Mouse (Mus musculus) skeletal muscle tissue, adult 2 months (tissue): ENCODE results near the gene Gm45623.
A peak's percentile ranks its signal among the peaks of the same experiment; 100 is the strongest.

ENCODE experiments used
- DNase-seq: peaks from one replicate; pipeline ENCODE4 v3.0.0-alpha.2; 2012; ENCODE audit warnings: low read depth, low spot score

Gm45623 gene

GRCm38 (mm10) chr13:56753192-56753951 lies at the start of gene Gm45623:
TSS of gene Gm45623 (minus strand) at chr13:56753827.
- no peak for DNase-seq

GRCm38 (mm10) chr13:56797459-56797858 lies 43.8 kb upstream of the Gm45623 start:
- no peak for DNase-seq

- no peak for DNase-seq
Measured at GRCm38 (mm10) chr13:56795501-56795900, 41.9 kb upstream of the Gm45623 start.

DNA sequence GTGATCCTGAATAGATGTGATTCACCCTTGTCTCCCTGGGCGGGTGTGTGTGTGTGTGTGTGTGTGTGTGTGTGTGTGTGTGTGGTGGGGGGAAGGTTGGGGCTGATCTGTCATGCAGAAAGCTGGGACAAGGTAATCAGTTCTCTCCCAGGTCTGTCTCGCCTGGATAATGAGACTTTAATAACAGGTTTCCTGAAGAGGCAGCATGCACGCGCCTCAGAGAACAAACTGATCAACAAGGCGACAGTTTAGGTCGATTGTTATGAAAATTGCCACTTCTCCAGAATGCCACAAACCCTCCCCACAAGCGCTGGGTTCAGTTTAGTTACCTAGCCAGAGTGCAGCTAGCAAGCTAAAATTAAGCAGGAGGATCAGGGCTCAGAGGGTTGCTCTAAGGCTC lies 40.8 kb upstream of the Gm45623 start:
- no peak for DNase-seq

DNA sequence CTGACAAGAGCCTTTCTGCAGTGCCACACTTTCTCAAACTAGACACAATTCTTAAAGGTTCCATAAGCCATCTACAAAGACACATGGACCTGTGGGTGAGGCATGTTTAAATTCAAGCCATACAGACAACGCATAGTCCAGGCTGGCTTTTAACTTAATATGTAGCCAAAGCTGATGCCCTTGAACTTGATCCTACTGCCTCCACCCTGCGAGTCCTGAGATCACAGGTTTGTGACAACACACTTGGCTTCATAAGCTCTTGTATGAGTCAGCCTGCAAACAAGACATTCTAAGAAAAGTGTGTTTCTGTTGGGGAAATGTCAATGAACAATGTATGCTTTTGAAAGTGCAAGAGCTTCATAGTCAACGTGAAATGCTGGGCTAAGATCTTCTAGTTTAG lies 39.2 kb upstream of the Gm45623 start:
- no peak for DNase-seq

GRCm38 (mm10) chr13:56790683-56791082 lies 37.1 kb upstream of the Gm45623 start:
- no peak for DNase-seq

DNA sequence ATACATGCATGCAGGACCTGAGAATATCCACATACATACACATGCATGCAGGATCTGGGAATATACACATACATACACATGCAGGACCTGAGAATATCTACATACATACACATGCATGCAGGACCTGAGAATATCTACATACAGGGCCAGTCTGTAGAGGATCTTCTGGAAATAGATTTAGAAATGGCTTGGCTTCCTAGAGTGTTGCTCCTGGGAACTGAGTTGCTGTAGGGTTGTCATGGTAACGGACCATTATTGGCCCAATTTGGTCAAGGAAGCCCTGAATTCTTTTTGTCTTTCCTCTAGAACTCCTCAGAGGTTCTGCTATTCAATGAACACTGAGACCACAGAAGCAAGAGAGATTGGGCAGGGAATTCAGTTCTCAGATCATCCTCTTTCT lies 29.0 kb upstream of the Gm45623 start:
- no peak for DNase-seq

DNA sequence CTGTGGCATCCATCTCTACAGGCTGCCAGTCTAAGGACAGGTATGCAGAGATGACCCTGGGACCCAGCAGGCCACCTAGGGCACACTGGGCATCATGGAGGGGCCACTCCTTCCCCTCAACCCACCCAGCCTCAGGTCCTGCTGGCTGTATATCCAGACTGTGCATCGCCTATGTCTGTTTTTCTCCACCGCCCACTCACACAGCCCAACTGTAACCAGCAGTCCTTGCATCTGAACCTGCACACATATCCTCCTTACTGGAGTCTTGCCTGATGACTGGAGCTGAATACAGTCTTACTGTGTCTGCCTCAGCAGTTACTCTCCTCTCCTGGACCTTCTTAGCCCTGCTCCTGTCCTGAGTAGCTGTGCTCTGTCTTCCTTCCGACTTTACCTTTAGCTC lies 28.1 kb upstream of the Gm45623 start:
- no peak for DNase-seq

DNA sequence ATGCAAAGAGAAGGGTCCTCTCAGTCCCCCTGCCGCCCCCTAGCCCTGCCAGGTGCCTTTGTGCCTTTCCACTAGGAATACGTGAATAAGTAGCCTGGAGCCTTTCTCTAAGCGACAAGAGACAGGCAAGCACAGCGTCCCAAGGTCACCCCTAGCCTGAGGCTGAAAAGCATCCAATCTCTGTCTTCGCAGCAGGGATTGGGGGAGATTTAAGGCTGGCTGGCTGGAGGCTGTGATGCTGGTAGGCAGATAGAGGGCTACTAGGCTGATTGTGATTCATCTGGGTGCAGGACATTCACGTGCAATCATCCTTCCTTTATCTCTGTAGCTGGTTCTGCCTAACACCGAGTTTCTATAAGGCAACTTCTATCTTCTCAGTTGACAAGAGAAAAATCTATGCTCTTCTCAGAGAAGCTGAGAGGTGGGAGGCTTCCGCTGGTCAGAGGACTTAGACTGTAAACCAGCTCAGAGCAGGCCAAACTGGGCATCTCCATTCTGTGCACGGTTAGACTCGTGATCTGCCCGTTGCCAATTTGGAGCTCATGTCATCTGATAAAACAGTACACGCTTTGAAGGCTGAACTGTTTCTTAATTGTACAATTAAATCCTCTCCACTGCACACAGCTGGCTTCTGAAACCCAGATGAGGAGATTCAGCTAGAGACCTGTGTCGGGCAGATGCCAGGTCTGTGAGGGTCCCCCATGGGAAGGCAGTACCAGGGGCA lies 27.3 kb upstream of the Gm45623 start:
- no peak for DNase-seq

- no peak for DNase-seq
Measured at GRCm38 (mm10) chr13:56774304-56774703, 20.7 kb upstream of the Gm45623 start.

DNA sequence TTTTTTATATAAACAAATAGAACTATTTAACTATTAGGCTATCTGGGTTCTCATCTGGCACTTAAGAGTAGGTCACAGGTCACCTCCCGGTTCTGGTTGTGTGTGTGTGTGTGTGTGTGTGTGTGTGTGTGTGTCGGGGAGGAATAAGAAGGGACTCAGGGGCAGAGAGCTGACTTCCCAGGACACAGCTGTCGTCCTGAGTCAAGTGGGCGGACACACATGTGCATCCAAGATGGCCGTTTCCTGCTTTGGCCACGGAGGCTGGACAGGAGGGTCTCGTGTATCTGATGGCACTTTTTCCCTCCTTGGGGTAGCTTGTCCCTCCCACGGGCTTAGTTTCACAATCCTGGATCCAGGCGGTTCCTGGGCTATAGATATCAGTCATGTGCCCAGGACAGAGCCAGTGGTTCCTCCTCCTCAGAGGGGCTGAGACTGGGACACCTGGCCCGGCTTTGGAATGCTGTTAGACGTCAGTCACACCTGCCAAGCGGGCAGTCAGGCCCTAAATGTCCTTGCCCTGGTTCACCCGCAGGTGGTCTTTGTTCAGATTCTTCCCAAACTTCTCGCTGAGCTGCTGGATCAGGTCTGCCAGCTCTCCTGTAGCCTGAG lies 19.7 kb upstream of the Gm45623 start:
- no peak for DNase-seq

GRCm38 (mm10) chr13:56772592-56772991 lies 19.0 kb upstream of the Gm45623 start:
- no peak for DNase-seq

DNA sequence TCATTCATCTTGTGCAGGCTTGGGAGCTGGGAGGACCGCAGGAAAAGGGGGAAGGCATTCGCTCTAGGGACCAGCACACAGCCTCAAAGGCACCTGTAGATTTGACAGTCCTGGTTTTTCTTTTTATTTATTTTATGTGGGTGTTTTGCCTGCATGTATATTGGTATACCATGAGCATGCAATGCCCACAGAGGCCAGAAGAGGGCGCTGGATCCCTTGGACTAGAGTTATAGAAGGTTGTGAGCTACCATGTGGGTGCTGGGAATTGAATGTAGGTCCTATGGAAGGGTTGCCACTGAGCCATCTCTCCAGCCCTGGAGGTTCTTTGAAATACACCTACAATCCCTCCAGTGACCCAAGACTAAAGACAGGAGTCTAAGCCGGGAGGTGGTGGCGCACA lies 17.2 kb upstream of the Gm45623 start:
- no peak for DNase-seq

DNA sequence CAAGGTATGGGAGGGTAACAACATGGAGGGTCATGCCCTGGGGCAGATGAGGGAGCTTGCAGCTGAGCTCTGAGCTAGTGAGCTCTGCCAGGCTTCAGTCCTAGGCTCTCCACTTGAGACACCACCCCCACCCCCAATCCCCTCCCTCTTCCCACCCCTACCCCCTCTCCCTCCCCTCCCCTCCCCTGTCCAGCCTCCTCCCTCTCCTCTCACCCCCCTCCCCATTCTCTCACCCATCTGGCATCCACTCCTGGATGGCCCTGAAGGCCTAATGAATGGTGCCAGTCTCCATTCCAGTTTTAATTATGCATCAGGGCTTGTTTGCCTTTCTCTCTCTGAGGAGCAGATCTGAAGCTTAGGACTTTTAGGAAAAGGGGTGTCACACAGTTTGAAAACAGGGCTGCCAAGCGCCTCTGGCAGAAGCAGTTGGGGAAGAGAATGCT lies 16.5 kb upstream of the Gm45623 start:
- DNase-seq: no peak

DNA sequence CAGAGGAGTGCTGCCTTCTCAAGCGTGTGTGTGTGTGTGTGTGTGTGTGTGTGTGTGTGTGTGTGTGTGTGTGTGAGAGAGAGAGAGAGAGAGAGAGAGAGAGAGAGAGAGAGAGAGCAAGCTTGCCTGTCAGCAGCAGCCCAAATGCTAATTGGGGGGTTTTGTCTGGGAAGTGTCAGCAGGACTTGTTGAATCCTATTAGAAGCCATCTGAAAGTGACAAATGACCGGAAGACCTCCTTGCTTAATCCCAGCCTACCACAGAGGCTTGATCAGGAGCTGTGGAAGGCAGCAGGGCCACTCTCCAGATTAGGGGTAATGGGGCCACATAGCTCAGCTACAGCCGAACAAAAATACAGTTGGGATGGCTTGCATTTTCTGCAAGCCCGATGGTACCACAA lies 15.8 kb upstream of the Gm45623 start:
- DNase-seq: no peak

DNA sequence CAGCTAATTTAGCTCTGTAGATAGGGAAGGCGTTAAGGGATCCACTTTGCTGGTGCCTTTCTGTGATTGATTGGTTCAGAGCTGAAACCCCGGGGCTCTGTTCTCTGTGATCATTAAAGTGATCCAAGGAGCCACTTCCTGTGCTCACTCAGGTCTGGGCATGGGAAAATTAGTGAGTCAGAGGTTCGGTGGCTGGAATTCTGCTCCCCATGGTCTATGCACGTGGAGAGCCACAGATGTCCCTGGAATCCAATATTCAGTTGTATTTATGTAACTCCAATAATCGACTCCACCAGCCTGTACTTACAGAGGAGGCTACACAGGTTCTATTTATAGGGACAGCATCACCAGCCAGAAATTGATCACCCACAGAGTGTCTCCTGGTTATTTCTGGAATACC lies 12.6 kb upstream of the Gm45623 start:
- DNase-seq: peak; percentile 3

GRCm38 (mm10) chr13:56765284-56766032 lies 11.8 kb upstream of the Gm45623 start:
- DNase-seq: peak; percentile 7

DNA sequence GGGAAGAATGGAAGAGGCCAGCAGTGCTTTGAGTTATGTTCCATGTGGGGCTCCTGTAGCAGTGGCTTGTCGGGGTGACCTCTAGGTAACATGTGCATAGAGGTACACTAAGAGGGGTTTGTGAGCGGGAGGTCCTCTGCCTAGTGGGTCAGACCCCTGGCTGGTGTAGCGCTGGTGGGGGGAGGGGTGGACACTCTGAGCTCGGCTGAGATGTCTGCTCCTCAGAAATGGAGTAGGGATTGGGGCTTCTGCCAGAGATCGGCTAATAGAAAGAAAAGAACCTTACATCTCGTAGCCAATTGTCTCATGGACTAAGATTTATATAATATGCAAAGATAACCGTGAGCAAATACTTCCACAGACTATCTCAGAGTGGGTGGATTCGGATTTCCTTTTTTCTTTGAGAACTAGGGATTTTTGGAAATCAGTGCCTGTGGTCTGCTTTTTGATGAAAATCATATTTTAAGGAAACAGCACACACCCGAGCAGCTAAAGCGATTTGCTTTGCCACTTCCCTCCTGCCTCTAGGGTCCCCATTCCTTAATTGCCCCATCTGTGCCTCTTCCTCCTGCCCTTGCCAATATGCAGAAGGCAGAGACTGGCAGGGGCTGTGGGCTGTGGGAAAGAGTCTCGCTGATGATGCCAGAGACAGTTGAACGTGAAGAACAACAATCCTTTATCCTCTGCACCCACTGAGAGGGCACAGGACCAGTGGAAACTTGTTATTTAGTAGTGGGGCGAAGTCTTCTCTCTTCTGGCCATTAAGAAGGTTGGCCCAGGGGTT lies 9.0 kb upstream of the Gm45623 start:
- no peak for DNase-seq

GRCm38 (mm10) chr13:56758492-56758891 lies 4.9 kb upstream of the Gm45623 start:
- DNase-seq: peak; percentile 46

GRCm38 (mm10) chr13:56757201-56757600 lies 3.6 kb upstream of the Gm45623 start:
- no peak for DNase-seq

DNA sequence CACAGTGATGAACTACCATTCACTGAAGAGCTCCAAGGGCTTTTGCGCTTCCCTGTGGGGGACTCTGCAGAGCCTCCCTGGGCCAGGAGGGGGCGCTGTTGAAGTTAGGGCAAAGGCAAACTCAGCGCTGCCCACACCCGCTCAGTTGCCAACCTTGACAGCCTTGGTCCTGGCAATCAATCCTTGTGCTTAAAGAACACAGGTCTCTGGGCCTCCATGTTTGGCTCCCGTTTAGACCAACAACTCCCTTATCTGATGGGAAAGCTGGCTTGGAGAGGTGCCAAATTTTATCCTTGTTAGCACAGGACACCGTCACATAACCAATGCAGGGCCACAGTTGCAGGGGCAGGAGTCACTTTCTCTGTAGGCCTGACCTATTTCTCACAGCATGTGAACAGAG lies 2.2 kb upstream of the Gm45623 start:
- no peak for DNase-seq
